Mouse (Mus musculus): Measurements from ENCODE around the gene Gm20388. TPM values are rescaled to one million over a fixed set of nuclear protein-coding genes. Genes with fewer than 3 reads are reported as not detected.

Gm20388 gene
- total and polyA plus RNA-seq, 3 experiments = 0.02 to 0.05 TPM; not detected in 1

DNA sequence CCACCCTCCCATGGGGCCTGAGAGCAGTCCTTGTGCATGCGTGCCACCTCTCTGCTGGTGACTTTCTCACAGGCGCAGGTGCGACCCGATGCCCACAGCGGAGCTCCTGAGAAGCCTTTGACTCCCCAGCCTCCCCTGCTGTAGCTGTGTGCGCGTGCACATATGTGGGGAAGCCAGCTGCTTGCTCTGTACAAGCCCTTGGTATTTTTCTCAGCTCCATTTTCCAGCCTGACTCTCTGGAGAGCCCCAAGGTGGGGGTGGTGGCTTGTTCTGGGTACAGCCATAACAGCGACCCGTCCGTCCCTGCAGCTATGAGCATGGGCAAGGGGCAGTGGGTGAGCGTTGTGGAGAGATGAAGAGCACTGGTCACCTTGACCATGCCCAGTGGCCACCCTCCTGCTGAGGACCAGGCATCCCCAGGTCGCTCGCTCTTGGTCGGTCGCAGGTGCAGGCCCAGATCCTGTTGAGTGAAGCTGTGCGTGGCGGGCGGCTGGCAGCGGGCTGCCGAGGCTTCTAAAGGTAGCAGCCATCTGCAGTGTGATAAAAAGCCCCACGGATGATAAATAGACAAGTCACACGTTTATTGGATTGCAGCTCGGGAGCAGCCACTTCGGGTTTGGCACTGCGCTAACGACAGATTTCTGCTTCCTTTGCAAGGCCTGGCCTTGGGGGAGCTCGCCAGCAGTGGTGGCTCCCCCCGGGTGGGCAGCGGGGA lies 502.4 kb downstream of the Gm20388 start:
- TF ChIP-seq GATA1 (IDR thresholded peaks at IDR 0.05; ENCODE audit: borderline replicate concordance, low read length) (no peak), TAL1 (conservative IDR thresholded peaks at IDR 0.05; ENCODE audit: low read depth, low read length) (no peak), CTCF (IDR thresholded peaks at IDR 0.05; ENCODE audit: low read depth, low read length) (no peak), GATA2 (IDR thresholded peaks at IDR 0.05; ENCODE audit: borderline replicate concordance, low read depth, low read length) (no peak), POLR2AphosphoS5 (IDR thresholded peaks at IDR 0.05; ENCODE audit: insufficient replicate concordance, low read depth, low read length) (no peak)
- H3K9me3 ChIP-seq (replicated peaks) = no peaks in the 10 kb centered on the region
- no peak for DNase-seq (ENCODE audit: low spot score)
- no peak for ATAC-seq (ENCODE audit: extremely low read depth, insufficient number of reproducible peaks, low FRiP score, poor library complexity, severe bottlenecking)
- peaks cover 3% of the 10 kb centered on the region for H3K4me1 ChIP-seq (ENCODE audit: insufficient read depth, low read depth, low read length)
- no peaks in the 10 kb centered on the region for H3K36me3 ChIP-seq (replicated peaks)
- peaks cover 94% of the 10 kb centered on the region for H3K27me3 ChIP-seq (ENCODE audit: insufficient read depth, low read length)
- H3K4me3 ChIP-seq (ENCODE audit: low read depth, low read length) = no peak overlapping the region

DNA sequence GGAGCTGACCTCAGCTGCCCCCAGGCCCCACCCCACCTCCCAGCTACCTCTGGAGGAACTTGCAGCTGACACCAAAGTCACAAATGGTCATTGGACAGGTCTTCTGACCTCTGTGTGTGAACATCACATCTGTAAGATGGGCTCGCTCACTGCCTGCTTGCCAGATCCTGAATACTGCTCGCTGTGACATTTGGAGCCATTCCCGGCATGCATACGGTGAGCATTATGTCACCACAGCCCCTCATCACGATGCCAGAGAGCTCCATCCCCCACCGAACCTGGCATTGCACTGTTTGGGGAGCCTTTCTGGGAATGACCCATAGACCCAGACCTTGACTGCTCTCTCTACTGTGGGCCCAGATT lies 503.0 kb downstream of the Gm20388 start:
- no peak for DNase-seq (ENCODE audit: low spot score)
- Histone ChIP-seq H3K4me3 (ENCODE audit: low read depth, low read length) (no peak overlapping the region), H3K9me3 (replicated peaks) (no peaks in the 10 kb centered on the region), H3K4me1 (ENCODE audit: insufficient read depth, low read depth, low read length) (no peaks in the 10 kb centered on the region; the same call in 1 of the 2 replicates), H3K36me3 (replicated peaks) (no peaks in the 10 kb centered on the region), H3K27me3 (ENCODE audit: insufficient read depth, low read length) (peaks cover 94% of the 10 kb centered on the region)
- ATAC-seq (ENCODE audit: extremely low read depth, insufficient number of reproducible peaks, low FRiP score, poor library complexity, severe bottlenecking) = no peak
- TF ChIP-seq GATA1 (IDR thresholded peaks at IDR 0.05; ENCODE audit: borderline replicate concordance, low read length) (no peak), GATA2 (IDR thresholded peaks at IDR 0.05; ENCODE audit: borderline replicate concordance, low read depth, low read length) (no peak), POLR2AphosphoS5 (IDR thresholded peaks at IDR 0.05; ENCODE audit: insufficient replicate concordance, low read depth, low read length) (no peak), CTCF (IDR thresholded peaks at IDR 0.05; ENCODE audit: low read depth, low read length) (no peak), TAL1 (conservative IDR thresholded peaks at IDR 0.05; ENCODE audit: low read depth, low read length) (no peak)

DNA sequence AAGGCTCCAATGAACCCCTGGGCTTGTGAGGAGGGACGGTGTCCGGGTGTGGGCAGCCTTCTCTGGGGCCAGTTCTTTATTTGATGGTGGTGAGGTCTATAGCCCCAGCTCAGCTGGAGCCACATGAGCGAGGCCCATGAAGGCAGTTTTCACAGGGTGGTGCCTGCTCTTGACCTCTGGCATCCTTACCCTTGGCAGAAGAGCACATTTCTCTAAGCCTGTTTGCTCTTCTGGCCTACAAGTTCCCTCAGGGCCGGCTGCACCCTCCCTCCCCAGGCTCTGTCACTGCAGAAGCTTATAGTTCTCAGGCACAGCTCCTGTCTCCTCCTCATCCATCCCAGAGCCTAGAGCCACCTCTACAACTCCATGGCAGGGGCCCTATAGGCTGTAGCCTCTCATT lies 503.6 kb downstream of the Gm20388 start:
- TF ChIP-seq GATA2 (IDR thresholded peaks at IDR 0.05; ENCODE audit: borderline replicate concordance, low read depth, low read length) (no peak), POLR2AphosphoS5 (IDR thresholded peaks at IDR 0.05; ENCODE audit: insufficient replicate concordance, low read depth, low read length) (no peak), CTCF (IDR thresholded peaks at IDR 0.05; ENCODE audit: low read depth, low read length) (no peak), GATA1 (IDR thresholded peaks at IDR 0.05; ENCODE audit: borderline replicate concordance, low read length) (no peak), TAL1 (conservative IDR thresholded peaks at IDR 0.05; ENCODE audit: low read depth, low read length) (no peak)
- Histone ChIP-seq H3K4me1 (ENCODE audit: insufficient read depth, low read depth, low read length) (no peaks in the 10 kb centered on the region), H3K9me3 (replicated peaks) (no peaks in the 10 kb centered on the region), H3K27me3 (ENCODE audit: insufficient read depth, low read length) (peaks cover 94% of the 10 kb centered on the region), H3K4me3 (ENCODE audit: low read depth, low read length) (no peak overlapping the region), H3K36me3 (replicated peaks) (no peaks in the 10 kb centered on the region)
- ATAC-seq (ENCODE audit: extremely low read depth, insufficient number of reproducible peaks, low FRiP score, poor library complexity, severe bottlenecking) (no peak), DNase-seq (ENCODE audit: low spot score) (no peak)

DNA sequence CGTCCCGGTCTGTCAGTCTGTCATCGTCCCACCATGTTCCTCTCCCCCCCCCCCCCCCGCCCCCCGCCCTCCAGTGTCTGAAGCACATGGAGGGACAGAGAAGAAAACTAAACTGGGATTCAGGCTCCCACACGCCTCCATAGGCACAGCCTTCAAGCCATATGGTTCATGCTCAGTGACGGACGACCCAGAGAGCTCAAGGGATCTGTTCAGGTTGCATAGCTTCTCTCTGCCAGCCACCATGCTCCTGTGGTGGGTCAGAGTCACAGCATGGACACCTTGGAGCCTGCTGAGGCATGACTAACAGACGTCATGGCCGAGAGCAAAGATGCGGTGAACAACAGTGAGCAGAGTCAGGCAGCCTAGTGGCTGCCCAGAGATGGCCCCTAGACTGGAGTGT lies 504.8 kb downstream of the Gm20388 start:
- no peaks in the 10 kb centered on the region for H3K9me3 ChIP-seq (replicated peaks)
- ATAC-seq (ENCODE audit: extremely low read depth, insufficient number of reproducible peaks, low FRiP score, poor library complexity, severe bottlenecking) (no peak), DNase-seq (ENCODE audit: low spot score) (no peak)
- H3K4me1 ChIP-seq (ENCODE audit: insufficient read depth, low read depth, low read length) = no peaks in the 10 kb centered on the region
- H3K27me3 ChIP-seq (ENCODE audit: insufficient read depth, low read length) = peaks cover 94% of the 10 kb centered on the region
- no peak overlapping the region for H3K4me3 ChIP-seq (ENCODE audit: low read depth, low read length)
- TF ChIP-seq CTCF (IDR thresholded peaks at IDR 0.05; ENCODE audit: low read depth, low read length) (no peak), TAL1 (conservative IDR thresholded peaks at IDR 0.05; ENCODE audit: low read depth, low read length) (no peak), GATA1 (IDR thresholded peaks at IDR 0.05; ENCODE audit: borderline replicate concordance, low read length) (no peak), GATA2 (IDR thresholded peaks at IDR 0.05; ENCODE audit: borderline replicate concordance, low read depth, low read length) (no peak), POLR2AphosphoS5 (IDR thresholded peaks at IDR 0.05; ENCODE audit: insufficient replicate concordance, low read depth, low read length) (no peak)
- no peaks in the 10 kb centered on the region for H3K36me3 ChIP-seq (replicated peaks)

DNA sequence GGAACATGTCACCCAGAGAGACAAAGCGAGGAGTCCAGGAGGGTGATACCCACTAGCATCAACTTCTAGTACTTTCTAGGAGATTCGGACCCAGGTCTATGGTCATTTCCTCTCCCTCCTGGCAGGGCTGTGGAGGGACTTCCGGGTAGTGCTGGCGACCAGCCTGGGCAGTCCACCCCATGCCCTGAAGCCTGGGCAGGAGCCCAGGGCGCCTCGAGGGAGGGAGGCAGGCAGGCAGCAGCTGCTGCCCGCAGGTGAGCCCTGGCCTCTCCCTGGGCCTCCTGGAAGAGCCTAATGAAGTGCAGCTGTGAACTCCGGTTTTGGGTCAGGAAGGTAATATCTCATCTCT lies 505.5 kb downstream of the Gm20388 start:
- Histone ChIP-seq H3K4me1 (ENCODE audit: insufficient read depth, low read depth, low read length) (no peaks in the 10 kb centered on the region), H3K27me3 (ENCODE audit: insufficient read depth, low read length) (peaks cover 93% of the 10 kb centered on the region)
- TF ChIP-seq GATA2 (IDR thresholded peaks at IDR 0.05; ENCODE audit: borderline replicate concordance, low read depth, low read length) = no peak
- TF ChIP-seq POLR2AphosphoS5 (IDR thresholded peaks at IDR 0.05; ENCODE audit: insufficient replicate concordance, low read depth, low read length) = no peak
- TF ChIP-seq TAL1 (conservative IDR thresholded peaks at IDR 0.05; ENCODE audit: low read depth, low read length) = no peak
- no peak for TF ChIP-seq GATA1 (IDR thresholded peaks at IDR 0.05; ENCODE audit: borderline replicate concordance, low read length)
- no peak for TF ChIP-seq CTCF (IDR thresholded peaks at IDR 0.05; ENCODE audit: low read depth, low read length)

DNA sequence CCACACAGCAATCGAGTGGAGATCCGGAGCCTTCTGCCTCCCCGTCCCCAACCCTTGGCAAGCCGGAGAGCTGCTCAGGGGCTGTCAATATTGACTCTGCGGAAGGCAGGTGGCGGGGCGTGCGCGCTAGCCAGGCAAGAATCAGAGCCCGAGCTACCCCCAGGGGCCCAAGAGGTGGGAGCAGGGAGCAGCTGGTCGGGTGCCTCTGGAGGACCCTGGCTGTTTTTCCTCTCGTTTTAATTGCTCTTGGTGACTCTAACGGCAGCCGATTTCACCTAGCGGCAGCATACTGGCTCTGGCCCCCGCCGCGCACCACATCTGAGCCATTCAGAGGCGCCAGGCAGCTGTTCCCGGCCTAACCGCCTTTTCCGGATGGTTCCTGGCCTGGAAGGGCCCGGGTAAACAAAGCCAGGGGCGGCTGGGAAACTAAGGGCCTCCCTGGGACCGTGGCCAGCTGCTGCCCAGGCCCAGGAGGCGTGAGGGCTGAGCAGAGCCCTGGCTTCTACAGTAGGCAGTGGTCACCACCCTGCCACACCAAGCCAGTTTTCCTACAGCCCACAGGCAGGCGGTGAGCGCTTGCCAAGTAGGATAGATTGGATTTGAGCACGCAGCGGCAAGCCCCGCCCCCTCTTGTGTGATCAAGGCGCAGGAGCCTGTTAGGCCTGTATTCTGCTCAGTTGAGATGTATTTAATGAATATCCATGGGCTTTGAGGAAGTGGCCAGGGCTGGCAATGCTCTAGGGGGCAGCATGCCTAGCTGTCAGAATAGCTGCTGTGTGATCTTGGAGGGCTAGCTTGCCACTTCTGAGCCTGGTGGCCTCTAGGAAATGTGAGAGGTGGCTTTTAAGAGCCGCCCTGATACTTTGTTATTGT lies 506.1 kb downstream of the Gm20388 start:
- ATAC-seq (ENCODE audit: extremely low read depth, insufficient number of reproducible peaks, low FRiP score, poor library complexity, severe bottlenecking) (no peak), DNase-seq (ENCODE audit: low spot score) (no peak)
- H3K4me3 ChIP-seq (ENCODE audit: low read depth, low read length) = no peak overlapping the region
- H3K9me3 ChIP-seq (replicated peaks) = no peaks in the 10 kb centered on the region
- TF ChIP-seq GATA2 (IDR thresholded peaks at IDR 0.05; ENCODE audit: borderline replicate concordance, low read depth, low read length) (no peak), POLR2AphosphoS5 (IDR thresholded peaks at IDR 0.05; ENCODE audit: insufficient replicate concordance, low read depth, low read length) (no peak), GATA1 (IDR thresholded peaks at IDR 0.05; ENCODE audit: borderline replicate concordance, low read length) (no peak), CTCF (IDR thresholded peaks at IDR 0.05; ENCODE audit: low read depth, low read length) (no peak), TAL1 (conservative IDR thresholded peaks at IDR 0.05; ENCODE audit: low read depth, low read length) (no peak)
- H3K36me3 ChIP-seq (replicated peaks) = no peaks in the 10 kb centered on the region
- H3K4me1 ChIP-seq (ENCODE audit: insufficient read depth, low read depth, low read length) = no peaks in the 10 kb centered on the region
- peaks cover 92% of the 10 kb centered on the region for H3K27me3 ChIP-seq (ENCODE audit: insufficient read depth, low read length)

More for the DNA sequence above, 505.5 kb downstream of the Gm20388 start:
- H3K36me3 ChIP-seq (replicated peaks) = no peaks in the 10 kb centered on the region
- H3K9me3 ChIP-seq (replicated peaks) = no peaks in the 10 kb centered on the region
- DNase-seq (ENCODE audit: low spot score) (no peak), ATAC-seq (ENCODE audit: extremely low read depth, insufficient number of reproducible peaks, low FRiP score, poor library complexity, severe bottlenecking) (no peak)
- H3K4me3 ChIP-seq (ENCODE audit: low read depth, low read length) = no peak overlapping the region

All from G1E (cell line).